Mouse (Mus musculus) bone marrow, adult 2 months (tissue): ENCODE results near the gene Emilin3. TPM values are rescaled to one million over a fixed set of nuclear protein-coding genes. Genes with fewer than 3 reads are reported as not detected.

ENCODE experiments used
- H3K27ac ChIP-seq: fragments of 200-500 bp; 2 replicates; pipeline ENCODE4 v1.5.1; 2012; ENCODE audit warnings: low read depth, mild to moderate bottlenecking, control low read depth, inconsistent platforms, low read length; ENCODE audit not compliant: control insufficient read depth, poor library complexity, insufficient read depth
- H3K4me1 ChIP-seq: fragments of 200-500 bp; 2 replicates; pipeline ENCODE4 v1.6.1; 2011; ENCODE audit warnings: low read length; ENCODE audit not compliant: control insufficient read depth, insufficient read depth
- H3K4me3 ChIP-seq: fragments of 200-500 bp; replicated peaks from 2 replicates; pipeline ENCODE3; 2011; ENCODE audit warnings: mild to moderate bottlenecking, low read depth, low read length, control low read depth; ENCODE audit not compliant: control insufficient read depth
- CTCF ChIP-seq: fragments of 200-500 bp; IDR thresholded peaks from 2 replicates; pipeline ENCODE4 v1.5.1; 2011; ENCODE audit warnings: low read length, control low read depth; ENCODE audit not compliant: control insufficient read depth, insufficient read depth
- POLR2A ChIP-seq: fragments of 200-500 bp; IDR thresholded peaks from 2 replicates; pipeline ENCODE4 v1.6.1; 2011; ENCODE audit warnings: low read depth, mild to moderate bottlenecking, control low read depth, low read length, borderline replicate concordance; ENCODE audit not compliant: control insufficient read depth
- WGBS: fragments of 180-500 bp; shearing (Covaris S2); methylation state at CpG from one replicate; pipeline ENCODE4 v1.1.7; 2018; 5-methylcytosine and 5-hydroxymethylcytosine counted together
- polyA plus RNA-seq: library from polyadenylated mRNA; stranded (reverse); fragments of >200 nt; gene quantifications from 2 replicates; pipeline ENCODE4 v1.2.4, GENCODE M21; 2011; ENCODE audit warnings: low replicate concordance; ENCODE audit not compliant: missing spikeins, insufficient read depth, insufficient read length

Emilin3 gene
- polyA plus RNA-seq, 1 experiment = 0.57 TPM

DNA sequence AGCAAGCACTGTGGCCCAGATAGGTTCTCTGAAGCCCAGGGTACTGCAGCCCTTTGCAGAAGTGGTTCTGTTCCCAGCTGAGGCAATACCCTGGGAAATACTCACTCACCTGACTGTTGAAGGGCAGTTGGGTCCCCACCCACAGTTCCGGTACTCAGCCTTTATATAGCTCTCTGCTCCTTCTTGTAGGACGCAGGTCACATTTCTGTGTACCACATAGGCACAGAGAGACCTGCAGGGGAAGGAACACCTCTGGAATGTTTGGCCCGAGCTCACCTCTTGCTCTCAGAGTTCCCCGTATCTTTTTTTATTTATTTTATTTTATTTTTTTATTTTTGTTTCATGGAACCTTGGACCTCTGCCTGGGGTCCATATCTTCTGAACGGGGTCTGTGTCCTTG lies 1.5 kb downstream of the Emilin3 start:
- TF ChIP-seq POLR2A (no peak), CTCF (no peak)
- 75% methylated on average over 5 of the region's 5 CpGs for WGBS

GRCm38 (mm10) chr2:160908607-160909006 lies 3.5 kb downstream of the Emilin3 start:
- Histone ChIP-seq H3K4me1 (no peaks in the 10 kb centered on the region), H3K27ac (no peak overlapping the region), H3K4me3 (no peak overlapping the region)
- TF ChIP-seq POLR2A (no peak), CTCF (no peak)
- 64% methylated on average over 18 of the region's 18 CpGs for WGBS

More for the DNA sequence above, 1.5 kb downstream of the Emilin3 start:
- Histone ChIP-seq H3K4me1 (no peaks in the 10 kb centered on the region), H3K27ac (no peak overlapping the region), H3K4me3 (no peak overlapping the region)

DNA sequence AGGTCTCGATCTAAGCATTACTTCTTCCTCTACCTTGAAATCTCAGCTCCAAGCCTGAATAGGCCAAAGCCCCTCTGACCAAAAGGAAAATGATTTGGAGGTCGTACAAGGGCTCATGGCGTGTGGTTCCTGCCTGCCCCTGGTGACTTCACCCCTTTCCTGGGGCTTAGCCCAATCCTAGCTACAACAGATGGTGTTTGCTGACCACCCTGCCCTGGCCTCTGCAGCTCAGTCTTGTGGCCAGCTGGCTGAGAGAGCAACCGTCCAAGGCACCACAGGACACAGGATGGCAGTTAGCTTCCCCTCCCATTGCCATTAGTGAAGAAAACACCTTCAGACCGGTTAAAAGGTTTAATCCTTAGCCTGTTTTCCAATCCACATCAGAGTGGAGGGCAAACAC lies 6.0 kb downstream of the Emilin3 start:
- Histone ChIP-seq H3K27ac (no peak overlapping the region), H3K4me3 (no peak overlapping the region), H3K4me1 (no peaks in the 10 kb centered on the region)
- TF ChIP-seq CTCF (no peak), POLR2A (no peak)
- WGBS = 71% methylated on average over 5 of the region's 5 CpGs

- TF ChIP-seq POLR2A (no peak), CTCF (no peak)
- Histone ChIP-seq H3K4me3 (no peak overlapping the region), H3K27ac (no peak overlapping the region), H3K4me1 (no peaks in the 10 kb centered on the region)
- 92% methylated on average over 12 of the region's 12 CpGs for WGBS
Observed at GRCm38 (mm10) chr2:160905301-160905700, 6.8 kb downstream of the Emilin3 start.

DNA sequence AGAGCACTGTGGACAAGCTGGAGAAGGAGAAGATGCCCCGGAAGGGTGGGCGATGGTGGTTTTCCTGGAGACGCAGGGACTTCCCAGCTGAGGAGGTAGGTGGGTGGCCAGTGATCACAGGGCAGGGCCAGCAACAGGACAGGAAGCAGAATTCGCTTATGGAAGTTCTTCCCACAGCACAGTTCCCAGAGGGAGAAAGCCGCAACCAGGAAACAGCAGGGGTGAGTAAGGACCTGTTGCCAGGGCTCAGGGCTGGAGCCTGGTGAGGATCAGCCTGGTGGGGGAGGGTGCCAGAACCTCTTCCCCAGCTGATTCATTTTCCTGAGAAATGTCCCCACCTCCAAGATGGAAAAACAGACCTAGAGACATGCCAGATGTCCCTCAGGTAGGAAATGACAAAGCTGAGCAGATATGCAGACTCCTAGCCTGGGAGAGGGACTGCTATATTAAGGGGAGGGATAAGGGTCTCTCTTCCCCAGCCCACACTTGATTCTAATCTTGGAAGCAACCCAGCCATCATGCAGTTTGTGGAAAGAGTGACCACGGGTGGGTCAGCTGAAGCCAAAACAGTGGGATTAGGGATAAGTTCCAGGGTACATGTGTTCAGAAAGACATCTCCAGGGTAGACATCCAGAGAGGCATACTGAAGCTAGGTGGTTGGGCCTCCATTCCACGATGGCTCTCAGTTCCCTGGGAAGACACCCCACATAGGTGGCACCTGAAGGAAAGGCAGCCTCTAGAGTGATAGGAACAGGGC lies 10.3 kb downstream of the Emilin3 start:
- Histone ChIP-seq H3K4me3 (no peak overlapping the region), H3K4me1 (no peaks in the 10 kb centered on the region), H3K27ac (no peak overlapping the region)
- 61% methylated on average over 7 of the region's 7 CpGs for WGBS
- TF ChIP-seq POLR2A (no peak), CTCF (no peak)

GRCm38 (mm10) chr2:160891697-160892096 lies 20.4 kb downstream of the Emilin3 start:
- TF ChIP-seq CTCF (no peak), POLR2A (no peak)
- H3K4me1 ChIP-seq = no peaks in the 10 kb centered on the region
- WGBS = 77% methylated on average over 9 of the region's 9 CpGs
- H3K27ac ChIP-seq = no peak overlapping the region
- no peak overlapping the region for H3K4me3 ChIP-seq

DNA sequence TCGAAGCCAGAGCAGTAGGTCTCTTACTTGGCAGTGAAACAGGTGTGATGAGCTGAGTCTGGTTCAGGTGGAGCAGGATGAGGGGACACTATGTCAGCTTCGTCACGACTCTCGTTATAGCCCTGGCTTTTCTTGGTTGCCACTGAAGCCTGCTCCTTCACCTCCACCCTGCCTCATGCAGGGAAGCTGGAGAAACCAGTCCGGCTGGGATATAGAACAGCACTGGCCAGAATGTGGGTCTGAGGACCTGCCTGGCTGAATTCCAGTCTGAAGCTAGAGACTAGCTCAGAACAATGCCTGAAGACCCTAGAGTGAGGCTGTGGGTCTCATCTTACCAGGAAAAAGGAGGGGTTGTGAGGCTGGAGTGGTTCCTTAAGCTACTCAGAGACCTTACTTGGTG lies 21.1 kb downstream of the Emilin3 start:
- TF ChIP-seq CTCF = no peak
- no peak for TF ChIP-seq POLR2A
- H3K4me1 ChIP-seq = no peaks in the 10 kb centered on the region
- H3K4me3 ChIP-seq = no peak overlapping the region
- H3K27ac ChIP-seq = no peak overlapping the region
- WGBS = 80% methylated on average over 5 of the region's 5 CpGs

DNA sequence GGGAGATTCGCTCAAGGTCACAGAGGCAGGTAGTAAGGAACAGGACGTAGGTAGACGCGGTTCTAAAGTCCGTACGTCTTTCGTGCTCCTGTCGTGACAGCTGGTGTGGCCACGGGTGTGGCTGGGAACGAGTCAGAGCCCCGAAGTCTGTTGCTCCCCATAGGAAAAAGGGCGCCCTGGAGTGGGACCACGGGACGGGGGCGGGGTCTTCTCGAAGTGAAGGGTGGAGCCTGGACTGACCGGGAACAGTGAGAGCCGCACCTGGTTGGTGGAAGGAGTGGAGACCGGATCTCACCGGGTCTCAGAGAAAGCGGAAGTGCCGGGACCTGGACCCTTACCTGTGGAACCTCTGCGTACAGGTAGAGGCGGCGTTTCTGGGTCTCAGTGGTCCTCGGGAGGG lies 24.3 kb downstream of the Emilin3 start:
- Histone ChIP-seq H3K4me1 (no peaks in the 10 kb centered on the region), H3K4me3 (no peak overlapping the region), H3K27ac (no peak overlapping the region)
- TF ChIP-seq CTCF (no peak), POLR2A (no peak)
- WGBS = 3% methylated on average over 26 of the region's 26 CpGs

DNA sequence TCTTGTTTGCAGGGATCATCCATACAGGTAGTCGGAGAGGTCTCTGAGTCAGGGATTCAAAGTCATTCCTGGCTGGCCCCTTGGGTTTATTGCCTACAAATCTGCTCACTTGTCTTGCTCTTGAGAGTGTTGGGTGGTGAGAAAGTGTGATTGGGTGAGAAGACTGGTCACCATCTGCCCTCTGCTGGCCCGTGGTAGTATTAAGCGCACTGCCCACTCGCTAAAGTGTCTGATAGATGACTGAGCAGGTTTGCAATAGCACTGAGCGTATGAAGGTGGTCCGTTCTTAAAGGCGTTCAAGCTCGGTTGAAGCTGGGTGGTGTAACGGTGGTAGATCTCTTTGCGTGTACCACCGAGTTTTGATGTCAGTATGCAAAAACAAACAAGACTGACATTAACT lies 24.8 kb downstream of the Emilin3 start:
- no peaks in the 10 kb centered on the region for H3K4me1 ChIP-seq
- no peak overlapping the region for H3K4me3 ChIP-seq
- H3K27ac ChIP-seq = no peak overlapping the region
- 4% methylated on average over 11 of the region's 11 CpGs for WGBS
- TF ChIP-seq CTCF = peak; percentile 86
- no peak for TF ChIP-seq POLR2A
